Mouse (Mus musculus): ENCODE measurements around the gene Rgs1.

Gene Rgs1

GRCm38 (mm10) chr1:144200496-144200895, 48.5 kb downstream of the Rgs1 start:
- in situ Hi-C loops (cut with MboI; ENCODE audit: low sequenced_read_pairs): no loop called here

DNA sequence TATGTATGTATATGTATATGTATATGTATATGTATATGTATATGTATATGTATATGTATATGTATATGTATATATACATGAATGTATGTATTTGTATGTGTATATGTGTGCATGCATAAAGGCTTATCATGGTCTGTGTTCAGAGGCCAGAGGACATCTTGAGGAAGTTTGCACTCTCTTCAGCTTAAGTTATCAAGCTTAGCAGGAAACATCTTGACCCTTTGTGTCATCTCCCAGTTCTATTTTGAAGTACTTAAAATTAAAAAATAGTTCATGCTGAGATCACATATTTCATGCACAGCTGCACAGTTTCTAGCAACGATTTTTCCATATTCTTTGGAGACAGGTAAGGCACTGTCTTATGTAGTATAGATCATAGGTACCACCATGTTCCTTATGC, 49.5 kb downstream of the Rgs1 start:
- in situ Hi-C loops (cut with MboI; ENCODE audit: low sequenced_read_pairs): loop anchor here (10.0 to 25.0 kb wide), 2 partner anchors 175 to 412 kb away; partner anchors contain the start of genes Trove2 and Uchl5

GRCm38 (mm10) chr1:144197684-144198083, 51.4 kb downstream of the Rgs1 start:
- in situ Hi-C loops (cut with MboI; ENCODE audit: low sequenced_read_pairs): loop anchor here (10.0 to 25.0 kb wide), 2 partner anchors 177 to 410 kb away; partner anchors contain the start of genes Trove2 and Uchl5
